9 mouse cellular contexts compared by ENCODE assay signal in genomic region chr1:119508548-119508947, GRCm38 (mm10). TPM values are rescaled to one million over a fixed set of nuclear protein-coding genes. Genes with fewer than 3 reads are reported as not detected.
A peak's percentile ranks its signal among the peaks of the same experiment; 100 is the strongest.
DNase-seq lines count a peak whose midpoint lies in the region; ATAC-seq and TF ChIP-seq lines count a peak whose summit lies in the region.
"Had no signal": no experiment of that assay in that cellular context is flagged by ENCODE, and none has a peak within 500 bp of the region (broad histone marks: within the 10 kb centered on the region; RNA-seq: fewer than 3 reads in every experiment).

No protein-coding gene starts in this region.

- H3K4me1 ChIP-seq in kidney, postnatal 0 days (replicated peaks; ENCODE audit: insufficient read depth, low read length): peaks cover 10% of the 10 kb centered on the region

- no peak overlapping the region for H3K4me2 ChIP-seq in kidney, postnatal 0 days (ENCODE audit: low read length)
- H3K4me2 ChIP-seq: midbrain, embryonic 12.5 days had no signal

- WGBS in kidney, postnatal 0 days: 57% methylated on average over 4 of the region's 4 CpGs

- peak; percentile 51 for DNase-seq in adrenal gland, postnatal 10 days
- DNase-seq in adrenal gland, adult 18-20 months (ENCODE audit: low spot score in 2 of 2): no peak
- DNase-seq in right cerebral cortex, postnatal 10 days (ENCODE audit: low spot score in 2 of 2): peak; percentile 43
- no peak for DNase-seq in right cerebral cortex, adult 2 months (ENCODE audit: low spot score in 2 of 2)
- DNase-seq in kidney, postnatal 0 days (ENCODE audit: low spot score): peak; percentile 41
- DNase-seq in layer of hippocampus, postnatal 36 days: no peak
- no peak for DNase-seq in thymus, adult 18-20 months

- no peaks in the 10 kb centered on the region for H3K36me3 ChIP-seq in kidney, postnatal 0 days (ENCODE audit: insufficient read depth, low read length)
- H3K36me3 ChIP-seq: midbrain, embryonic 12.5 days had no signal

- no peaks in the 10 kb centered on the region for H3K9me3 ChIP-seq in kidney, postnatal 0 days (replicated peaks; ENCODE audit: low read length)
- H3K9me3 ChIP-seq: midbrain, embryonic 12.5 days had no signal

- H3K9ac ChIP-seq in kidney, postnatal 0 days (ENCODE audit: low read depth, low read length): no peak overlapping the region
- H3K9ac ChIP-seq: midbrain, embryonic 12.5 days had no signal

- no peak for TF ChIP-seq CTCF in kidney, postnatal 0 days (IDR thresholded peaks at IDR 0.05; ENCODE audit: low read depth)

- no peak for ATAC-seq in kidney, postnatal 0 days (replicated peaks; ENCODE audit: low FRiP score, low read depth)
- ATAC-seq in cerebellum, adult (ENCODE audit: insufficient number of reproducible peaks, low FRiP score, low TSS enrichment): no peak

- H3K4me3 ChIP-seq in kidney, postnatal 0 days (replicated peaks; ENCODE audit: low read depth, low read length): no peak overlapping the region
- H3K4me3 ChIP-seq: midbrain, embryonic 12.5 days had no signal

- H3K27me3 ChIP-seq in kidney, postnatal 0 days (ENCODE audit: insufficient read depth, low read length): no peaks in the 10 kb centered on the region

- peak overlapping the region; percentile 47 for H3K27ac ChIP-seq in kidney, postnatal 0 days
- H3K27ac ChIP-seq: midbrain, embryonic 12.5 days had no signal

RNA-seq across cellular contexts. Expression of gene Ralb, which starts 4.0 kb away (rescaled TPM):
- 10 to 100 TPM; 61.2 to 65.9 TPM for total RNA-seq in adrenal gland, postnatal 10 days (2021)
- 10 to 100 TPM; 47.7 to 58.3 TPM for total RNA-seq in adrenal gland, adult 18-20 months (2021)
- polyA plus RNA-seq in kidney, postnatal 0 days (2015; fragmentation: Nextera tagmentation; extraction: Ambion mirVana): 129 and 141 TPM in 2 replicates
- 10 to 100 TPM; 23.3 to 23.7 TPM for total RNA-seq in layer of hippocampus, postnatal 36 days (2021)

RNA-seq across cellular contexts. Expression of gene Tmem185b, which starts 17.4 kb away (rescaled TPM):
- 10 to 100 TPM; 17.1 to 19.7 TPM for total RNA-seq in adrenal gland, postnatal 10 days (2021)
- 10 to 100 TPM; 24.9 to 29.0 TPM for total RNA-seq in adrenal gland, adult 18-20 months (2021)
- polyA plus RNA-seq in kidney, postnatal 0 days (2015; fragmentation: Nextera tagmentation; extraction: Ambion mirVana): 30.6 and 34.6 TPM in 2 replicates
- total RNA-seq in layer of hippocampus, postnatal 36 days (2021): 10 to 100 TPM; 18.0 to 20.2 TPM

Comparison
In these comparisons a context has a peak if more than half of its experiments do, and no peak if none do; other contexts are left out.
1. DNase-seq: peak in adrenal gland, postnatal 10 days (single experiment), right cerebral cortex, postnatal 10 days (2 of 2) and kidney, postnatal 0 days (single experiment); none in adrenal gland, adult 18-20 months (0 of 2), right cerebral cortex, adult 2 months (0 of 2), layer of hippocampus, postnatal 36 days (0 of 2) and thymus, adult 18-20 months (0 of 2).